Mouse (Mus musculus) spleen, adult 12 weeks (tissue): ENCODE measurements around the gene Hoxb3.

Experiments
- DNase-seq: peaks from one replicate; pipeline ENCODE4 v3.0.0; 2022; ENCODE audit warnings: low spot score

Gene Hoxb3

GRCm38 (mm10) chr11:96323154-96323553, at the start of gene Hoxb3:
Gene Hoxb3, plus strand, starts transcription at chr11:96323326.
- DNase-seq, result no peak

GRCm38 (mm10) chr11:96274428-96274827, 48.7 kb upstream of the Hoxb3 start:
- no peak for DNase-seq

- DNase-seq, result no peak
Observed at GRCm38 (mm10) chr11:96275896-96276295, 47.2 kb upstream of the Hoxb3 start.

- DNase-seq, result no peak
Observed at GRCm38 (mm10) chr11:96277151-96278044, 45.7 kb upstream of the Hoxb3 start.

GRCm38 (mm10) chr11:96278324-96278723, 44.8 kb upstream of the Hoxb3 start:
- no peak for DNase-seq

GRCm38 (mm10) chr11:96278773-96279172, 44.4 kb upstream of the Hoxb3 start:
- DNase-seq, result peak; percentile 45

- DNase-seq, result no peak
Observed at GRCm38 (mm10) chr11:96279421-96280233, 43.5 kb upstream of the Hoxb3 start.

GRCm38 (mm10) chr11:96280399-96281378, 42.4 kb upstream of the Hoxb3 start:
- DNase-seq, result no peak

- DNase-seq, result no peak
Observed at GRCm38 (mm10) chr11:96281396-96281795, 41.7 kb upstream of the Hoxb3 start.

GRCm38 (mm10) chr11:96281855-96282570, 41.1 kb upstream of the Hoxb3 start, which contains the start of gene Hoxb8:
Gene Hoxb8, plus strand, starts transcription at chr11:96281905.
- no peak for DNase-seq

- DNase-seq, result no peak
Observed at GRCm38 (mm10) chr11:96282795-96283430, 40.2 kb upstream of the Hoxb3 start.

- no peak for DNase-seq
Observed at GRCm38 (mm10) chr11:96284041-96284749, 38.9 kb upstream of the Hoxb3 start.

GRCm38 (mm10) chr11:96284774-96285734, 38.1 kb upstream of the Hoxb3 start:
- DNase-seq, result no peak

- no peak for DNase-seq
Observed at GRCm38 (mm10) chr11:96285771-96286738, 37.1 kb upstream of the Hoxb3 start, which contains the start of gene Hoxb7. Gene Hoxb7, plus strand, starts transcription at chr11:96286623.

GRCm38 (mm10) chr11:96286739-96287385, 36.3 kb upstream of the Hoxb3 start:
- no peak for DNase-seq

GRCm38 (mm10) chr11:96287411-96287810, 35.7 kb upstream of the Hoxb3 start:
- DNase-seq, result no peak
